Mouse (Mus musculus): Measurements from ENCODE around the gene Mfsd4b2. TPM values are rescaled to one million over a fixed set of nuclear protein-coding genes. Genes with fewer than 3 reads are reported as not detected.

The Mfsd4b2 gene
- 0.03 TPM in 1 of 2 replicates, not detected in the other for polyA plus RNA-seq (2012; rRNA removed)

DNA sequence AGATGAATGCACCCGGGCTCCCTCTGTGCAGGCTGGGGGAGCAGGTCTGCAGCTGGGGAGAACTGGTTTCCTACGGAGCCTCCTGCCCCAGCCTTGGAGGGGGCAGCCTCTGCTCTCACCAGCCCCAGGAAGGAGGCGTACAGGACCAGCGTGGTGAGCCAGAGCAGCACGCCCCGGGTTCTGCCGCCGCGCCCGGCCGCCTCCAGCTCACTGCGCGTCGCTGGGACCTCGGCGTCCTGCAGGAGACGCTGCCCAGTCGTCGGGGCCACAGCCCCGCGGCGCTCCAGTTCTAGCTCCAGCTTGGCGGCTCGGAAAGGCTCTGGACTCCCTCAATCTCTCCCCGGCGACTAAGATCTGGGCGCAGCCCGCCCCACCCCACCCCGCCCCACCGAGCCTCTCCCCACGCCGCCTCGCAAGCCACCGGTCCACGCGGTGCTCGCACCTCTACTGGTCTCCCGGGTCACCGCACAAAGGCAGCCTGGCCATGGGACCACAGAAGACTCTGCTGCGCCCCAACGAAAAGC, at the start of gene Mfsd4b2:
TSS of gene Mfsd4b2 (minus strand) at position 308 of the 524 bp plus-strand sequence.

GRCm38 (mm10) chr10:39959761-39960440, 33.2 kb upstream of the Mfsd4b2 start, which contains the start of gene Mfsd4b3:
TSS of gene Mfsd4b3 (minus strand) at chr10:39960153.

DNA sequence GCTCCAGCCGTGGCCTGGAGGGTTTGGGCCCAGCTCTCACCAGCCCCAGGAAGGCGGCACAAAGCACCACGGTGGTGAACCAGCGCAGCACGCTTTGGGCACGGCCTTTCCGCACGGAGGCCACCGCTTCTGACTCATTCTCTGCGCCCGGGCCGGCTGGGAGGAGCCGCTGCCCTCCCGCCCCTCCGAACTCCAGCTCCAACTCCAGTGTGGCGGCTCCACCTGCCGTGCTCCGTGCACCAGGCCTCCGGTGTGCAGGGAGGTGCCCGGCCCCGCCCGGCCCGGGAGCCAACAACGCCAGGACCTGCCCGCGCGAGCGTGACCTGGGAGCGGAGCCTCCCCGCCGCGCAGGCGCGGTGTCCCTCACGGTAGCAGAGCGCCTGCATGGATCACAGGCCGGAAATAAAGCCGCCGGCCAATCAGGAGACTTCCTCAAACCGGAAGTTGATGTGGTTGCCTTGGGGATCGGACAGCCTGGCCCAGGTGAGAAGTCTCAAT, 27.8 kb downstream of the Mfsd4b2 start, which contains the start of gene Mfsd4b4:
TSS of gene Mfsd4b4 (minus strand) at position 365 of the 498 bp plus-strand sequence.

Other genes with a start within 250 kb of the Mfsd4b2 start
- 129 and 141 TPM in 2 replicates for gene Rev3l, start 194.8 kb downstream of the Mfsd4b2 start, polyA plus RNA-seq (2012; rRNA removed)
- gene Mfsd4b4, start 27.7 kb downstream of the Mfsd4b2 start, polyA plus RNA-seq (2012; rRNA removed), result 9.9 and 11.1 TPM in 2 replicates
- 0.05 and 0.13 TPM in 2 replicates for gene Mfsd4b3, start 33.2 kb upstream of the Mfsd4b2 start, polyA plus RNA-seq (2012; rRNA removed)
- gene Mfsd4b5, start 59.7 kb upstream of the Mfsd4b2 start, polyA plus RNA-seq (2012; rRNA removed), result 0.04 and 0.05 TPM in 2 replicates
- gene Mfsd4b1, start 98.3 kb upstream of the Mfsd4b2 start, polyA plus RNA-seq (2012; rRNA removed), result 0.11 and 0.16 TPM in 2 replicates
- 1.5 and 2.0 TPM in 2 replicates for gene Slc16a10, start 215.3 kb upstream of the Mfsd4b2 start, polyA plus RNA-seq (2012; rRNA removed)

All from central nervous system, embryonic 18 days (tissue).